Mouse (Mus musculus) cerebellum, adult 2 months (tissue): ENCODE measurements around the gene Ppm1n. TPM values are rescaled to one million over a fixed set of nuclear protein-coding genes. Genes with fewer than 3 reads are reported as not detected.
A peak's percentile ranks its signal among the peaks of the same experiment; 100 is the strongest.

ENCODE experiments used
- DNase-seq, 2 experiments: peaks; one replicate each; pipeline ENCODE4 v3.0.0; 2021
- H3K27ac ChIP-seq: fragments of 200-500 bp; 2 replicates; pipeline ENCODE4 v1.5.1; 2012; ENCODE audit warnings: low read length, control low read depth, inconsistent platforms; ENCODE audit not compliant: insufficient read depth
- H3K27me3 ChIP-seq: fragments of 200-500 bp; 2 replicates; pipeline ENCODE4 v1.6.1; 2012; ENCODE audit warnings: inconsistent platforms, mild to moderate bottlenecking, low read length, moderate library complexity; ENCODE audit not compliant: control insufficient read depth, insufficient read depth
- H3K4me1 ChIP-seq: fragments of 200-500 bp; 2 replicates; pipeline ENCODE4 v1.6.1; 2011; ENCODE audit warnings: low read length; ENCODE audit not compliant: control insufficient read depth, insufficient read depth
- H3K4me3 ChIP-seq: fragments of 200-500 bp; replicated peaks from 2 replicates; pipeline ENCODE3; 2011; ENCODE audit warnings: mild to moderate bottlenecking, low read depth, low read length, control low read depth; ENCODE audit not compliant: insufficient read depth
- CTCF ChIP-seq: fragments of 200-500 bp; IDR thresholded peaks from 2 replicates; pipeline ENCODE4 v1.5.1; 2011; ENCODE audit warnings: low read depth, mild to moderate bottlenecking, control low read depth, low read length, moderate library complexity, borderline replicate concordance; ENCODE audit not compliant: insufficient read depth
- POLR2A ChIP-seq: fragments of 200-500 bp; IDR thresholded peaks from 2 replicates; pipeline ENCODE4 v1.6.1; 2011; ENCODE audit warnings: low read length, control low read depth, borderline replicate concordance; ENCODE audit not compliant: insufficient read depth
- WGBS: fragments of 180-500 bp; shearing (Covaris S2); methylation state at CpG from one replicate; pipeline ENCODE4 v1.1.7; 2018; 5-methylcytosine and 5-hydroxymethylcytosine counted together
- polyA plus RNA-seq: library from polyadenylated mRNA; depleted of rRNA; stranded (reverse); fragments of >200 nt; gene quantifications from 2 replicates; pipeline ENCODE4 v1.2.3, GENCODE M21; 2012; rRNA removed

Gene Ppm1n
- polyA plus RNA-seq, 1 experiment, result 1.1 TPM

DNA sequence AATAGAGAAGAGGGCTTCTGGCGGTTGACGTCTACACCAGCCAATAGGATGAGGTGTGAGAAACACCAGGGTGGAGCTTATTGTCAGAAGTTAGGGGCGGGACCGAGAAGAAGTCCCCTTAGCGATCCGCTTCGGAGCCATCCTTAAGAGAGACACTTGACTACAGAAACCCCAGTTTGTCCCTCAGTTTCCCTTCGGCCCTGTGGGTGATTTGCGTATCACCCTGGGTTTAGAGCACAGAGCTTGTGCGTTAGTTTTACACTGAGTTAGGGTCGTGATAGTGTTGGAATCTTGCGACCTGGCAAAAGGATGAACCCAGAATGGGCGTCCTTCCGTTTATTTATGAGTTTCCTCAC is 51.1 kb downstream of the Ppm1n start:
- WGBS, result under 1% methylated on average over 14 of the region's 14 CpGs
- no peak for DNase-seq
- TF ChIP-seq CTCF (no peak), POLR2A (no peak)
- peak overlapping the region; percentile 10; the same call in 1 of the 2 replicates for H3K27ac ChIP-seq
- peak overlapping the region; percentile 90 for H3K4me3 ChIP-seq
- no peaks in the 10 kb centered on the region for H3K27me3 ChIP-seq
- H3K4me1 ChIP-seq, result peaks cover 6% of the 10 kb centered on the region; the same call in 1 of the 2 replicates

DNA sequence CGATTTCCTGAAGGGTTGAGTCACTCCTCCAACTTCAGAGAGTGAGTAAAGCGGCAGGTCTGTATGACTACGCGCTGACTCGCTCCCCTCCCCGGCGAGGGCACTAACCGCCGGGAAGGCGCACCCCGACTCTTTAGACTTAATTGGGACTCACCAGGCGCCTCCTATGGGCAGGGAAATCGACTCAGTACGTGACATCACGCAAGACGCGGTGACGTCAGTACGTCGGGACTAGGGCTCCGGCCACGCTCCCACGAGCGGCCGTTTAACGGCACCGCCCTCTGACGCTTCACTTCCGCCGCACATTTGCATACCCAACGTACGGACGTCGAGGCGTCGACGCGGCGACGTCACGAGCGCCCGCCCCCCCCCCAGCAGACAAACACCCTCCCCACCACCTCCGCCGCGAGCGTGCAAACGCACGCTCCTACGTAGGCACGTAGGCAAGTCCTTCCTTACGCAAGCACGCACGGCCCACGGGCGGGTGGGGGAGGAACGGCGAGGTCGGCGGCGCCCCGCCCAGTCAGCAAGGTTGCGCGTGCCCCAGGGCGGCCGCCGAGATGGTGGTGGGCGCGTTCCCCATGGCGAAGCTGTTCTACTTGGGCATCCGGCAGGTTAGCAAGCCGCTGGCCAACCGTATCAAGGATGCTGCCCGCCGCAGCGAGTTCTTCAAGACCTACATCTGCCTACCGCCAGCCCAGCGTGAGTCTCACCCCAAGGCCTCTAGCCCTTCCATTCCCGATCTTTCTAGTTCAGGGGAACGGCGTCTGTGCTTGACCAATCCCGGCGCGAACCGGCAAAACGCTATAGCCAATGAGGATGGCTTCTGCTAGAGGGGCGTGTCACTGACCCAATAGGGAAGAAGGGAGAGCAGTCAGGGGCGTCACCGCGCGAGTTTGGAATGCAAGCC is 51.7 kb downstream of the Ppm1n start, which contains the start of gene Opa3:
Gene Opa3 (plus strand): TSS at position 452 of the 910 bp plus-strand sequence.
- Histone ChIP-seq H3K27ac (peak within 1 kb of the TSS; percentile 98), H3K4me1 (peaks cover 6% of the 10 kb centered on the region; the same call in 1 of the 2 replicates), H3K27me3 (no peaks in the 10 kb centered on the region), H3K4me3 (peak within 1 kb of the TSS; percentile 99)
- WGBS, result under 1% methylated on average over 91 of the region's 91 CpGs
- TF ChIP-seq POLR2A (peak; percentile 87), CTCF (peak; percentile 49; the same call in 1 of the 2 replicates)
- peak; percentile 99 to 100 for DNase-seq

DNA sequence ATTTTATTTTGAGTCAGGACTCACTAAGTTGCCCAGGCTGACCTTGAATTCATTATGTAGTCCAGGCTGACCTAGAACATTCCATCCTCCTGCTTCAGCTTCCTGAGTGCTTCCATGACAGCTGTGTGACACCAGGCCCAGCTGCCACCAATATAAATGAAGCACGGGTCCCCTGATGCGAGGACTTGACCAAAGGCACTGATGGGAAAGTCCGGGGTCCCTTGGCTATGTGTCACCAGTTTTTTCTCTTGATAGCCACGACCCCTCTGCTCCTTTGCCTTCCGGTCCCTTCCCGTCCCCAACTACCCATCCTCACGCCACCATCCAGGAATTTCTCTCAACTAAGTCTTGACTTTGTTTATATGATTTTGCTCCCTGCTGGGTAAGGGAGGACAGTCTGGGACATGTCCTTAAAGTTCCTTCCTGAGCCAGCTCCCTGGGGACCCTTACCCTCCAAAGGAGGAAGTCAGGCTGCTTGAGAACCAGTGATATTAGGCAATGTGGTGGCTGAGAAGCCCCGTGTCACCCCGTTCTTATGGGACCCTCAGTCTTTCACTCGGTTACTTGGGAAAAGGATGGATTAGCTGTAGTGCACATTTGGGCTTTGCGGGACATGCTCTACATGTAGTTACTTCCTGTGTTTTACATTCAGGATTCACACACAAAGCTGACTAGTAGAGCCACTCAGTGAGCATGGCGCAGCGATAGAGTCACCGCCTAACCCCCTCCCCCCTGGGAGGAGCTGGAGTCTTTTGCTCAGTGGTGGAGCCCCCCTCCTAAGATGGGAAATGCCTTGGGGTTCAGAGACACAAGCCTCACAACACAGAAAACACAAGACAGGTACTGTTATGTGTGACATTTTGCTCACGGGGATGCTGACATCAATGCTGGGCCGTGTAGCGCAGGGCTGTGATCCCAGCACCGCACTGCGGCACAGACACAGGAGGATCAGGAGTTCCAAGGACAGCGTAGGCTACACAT is 52.8 kb downstream of the Ppm1n start:
- peak in 1 of 2 experiments; percentile 45 for DNase-seq
- TF ChIP-seq CTCF (no peak), POLR2A (no peak)
- H3K4me3 ChIP-seq, result peak overlapping the region; percentile 99
- WGBS, result 13% methylated on average over 20 of the region's 20 CpGs
- no peaks in the 10 kb centered on the region for H3K27me3 ChIP-seq
- H3K4me1 ChIP-seq, result peaks cover 6% of the 10 kb centered on the region; the same call in 1 of the 2 replicates
- peak overlapping the region; percentile 92 for H3K27ac ChIP-seq

Other genes with a start within 250 kb of the Ppm1n start
- 0.10 TPM in 1 of 2 replicates, not detected in the other for gene Rsph6a, start 225.4 kb downstream of the Ppm1n start, polyA plus RNA-seq
- 116 and 117 TPM in 2 replicates for gene Dmwd, start 203.8 kb downstream of the Ppm1n start, polyA plus RNA-seq
- 38.9 and 40.1 TPM in 2 replicates for gene Dmpk, start 196.2 kb downstream of the Ppm1n start, polyA plus RNA-seq
- 3.5 and 4.6 TPM in 2 replicates for gene Six5, start 185.5 kb downstream of the Ppm1n start, polyA plus RNA-seq
- 0.80 and 0.90 TPM in 2 replicates for gene Gm4969, start 161.7 kb downstream of the Ppm1n start, polyA plus RNA-seq
- 7.6 and 7.9 TPM in 2 replicates for gene Fbxo46, start 160.2 kb downstream of the Ppm1n start, polyA plus RNA-seq
- gene Qpctl, start 130.8 kb downstream of the Ppm1n start, polyA plus RNA-seq, result 15.7 TPM in 2 replicates
- gene Snrpd2, start 130.3 kb downstream of the Ppm1n start, polyA plus RNA-seq, result 87.1 and 88.8 TPM in 2 replicates
- 1.9 and 2.6 TPM in 2 replicates for gene Gipr, start 113.9 kb downstream of the Ppm1n start, polyA plus RNA-seq
- 148 and 176 TPM in 2 replicates for gene Eml2, start 103.6 kb downstream of the Ppm1n start, polyA plus RNA-seq
- 4.3 and 5.1 TPM in 2 replicates for gene Gpr4, start 67.5 kb downstream of the Ppm1n start, polyA plus RNA-seq
- 39.1 and 40.1 TPM in 2 replicates for gene Opa3, start 51.7 kb downstream of the Ppm1n start, polyA plus RNA-seq
- gene Vasp, start 8.2 kb downstream of the Ppm1n start, polyA plus RNA-seq, result 30.8 and 32.9 TPM in 2 replicates
- gene Rtn2, start 2.6 kb upstream of the Ppm1n start, polyA plus RNA-seq, result 96.9 and 101 TPM in 2 replicates
- gene Fosb, start 30.0 kb upstream of the Ppm1n start, polyA plus RNA-seq, result 0.67 and 0.71 TPM in 2 replicates
- gene Ercc1, start 64.7 kb upstream of the Ppm1n start, polyA plus RNA-seq, result 52.2 and 53.9 TPM in 2 replicates
- gene Cd3eap, start 79.4 kb upstream of the Ppm1n start, polyA plus RNA-seq, result 12.6 and 12.7 TPM in 2 replicates
- 4.1 and 4.8 TPM in 2 replicates for gene Ppp1r13l, start 79.7 kb upstream of the Ppm1n start, polyA plus RNA-seq
- gene Ercc2, start 101.9 kb upstream of the Ppm1n start, polyA plus RNA-seq, result 45.0 and 46.3 TPM in 2 replicates
- gene Klc3, start 124.0 kb upstream of the Ppm1n start, polyA plus RNA-seq, result 1.7 and 2.1 TPM in 2 replicates
- gene Ckm, start 124.7 kb upstream of the Ppm1n start, polyA plus RNA-seq, result 0.08 and 0.11 TPM in 2 replicates
- gene Mark4, start 178.8 kb upstream of the Ppm1n start, polyA plus RNA-seq, result 50.3 and 52.8 TPM in 2 replicates
- 0.21 and 0.57 TPM in 2 replicates for gene Exoc3l2, start 183.3 kb upstream of the Ppm1n start, polyA plus RNA-seq
- gene Bloc1s3, start 228.3 kb upstream of the Ppm1n start, polyA plus RNA-seq, result 8.6 and 9.2 TPM in 2 replicates
- 23.0 and 26.2 TPM in 2 replicates for gene Trappc6a, start 228.3 kb upstream of the Ppm1n start, polyA plus RNA-seq
- 1.3 and 1.8 TPM in 2 replicates for gene Nkpd1, start 237.8 kb upstream of the Ppm1n start, polyA plus RNA-seq